Comparison of ENCODE assay signal across 20 mouse cellular contexts in genomic region chr1:134107777-134108176, GRCm38 (mm10). TPM values are rescaled to one million over a fixed set of nuclear protein-coding genes. Genes with fewer than 3 reads are reported as not detected.
"Had no signal": no experiment of that assay in that cellular context is flagged by ENCODE, and none has a peak within 500 bp of the region (broad histone marks: within the 10 kb centered on the region; RNA-seq: fewer than 3 reads in every experiment).

No protein-coding gene starts in this region.

- H3K27ac ChIP-seq: layer of hippocampus, adult 2 months; left cerebral cortex, adult 2 months; lung, embryonic 15.5 days; midbrain, embryonic 13.5 days had no signal

- H3K4me3 ChIP-seq: layer of hippocampus, adult 2 months; left cerebral cortex, adult 2 months; lung, embryonic 15.5 days; midbrain, embryonic 13.5 days had no signal

- H3K9ac ChIP-seq: lung, embryonic 15.5 days; midbrain, embryonic 13.5 days had no signal

- H3K36me3 ChIP-seq: lung, embryonic 15.5 days; midbrain, embryonic 13.5 days had no signal

- H3K4me2 ChIP-seq: lung, embryonic 15.5 days; midbrain, embryonic 13.5 days had no signal

- DNase-seq: kidney, adult 18-20 months; kidney, adult 9 months; kidney, postnatal 14 days; kidney, postnatal 4 days; layer of hippocampus, adult 9-11 months; layer of hippocampus, postnatal 36 days; lung, postnatal 14 days; lung, postnatal 4 days; thymus, postnatal 25 days had no signal

- H3K27me3 ChIP-seq: lung, embryonic 15.5 days had no signal

- ATAC-seq: inflammation-experienced regulatory T-cells, adult 6 months; intestine, embryonic 16.5 days; midbrain, embryonic 13.5 days had no signal

- H3K9me3 ChIP-seq: lung, embryonic 15.5 days; midbrain, embryonic 13.5 days had no signal

RNA-seq across cellular contexts. Expression of gene Chit1, which starts 3.3 kb away (rescaled TPM):
- total RNA-seq: layer of hippocampus, postnatal 36 days; left cerebral cortex, adult 2 months; liver, adult 2 months; megakaryocyte-erythroid progenitor cell, adult 5-6 weeks had no signal
- polyA plus RNA-seq: inflammation-experienced regulatory T-cells, adult 6 months; intestine, embryonic 16.5 days; limb, embryonic 11.5 days; liver, adult 2 months; small intestine, adult 2 months; spleen, adult 2 months had no signal
